Mouse (Mus musculus) frontal cortex, adult (tissue): ENCODE measurements at regions not wholly inside any gene's neighbourhood (a gene's known extent, or its start where the extent isn't known, plus 50 kb on each side); places are given as distances from the start of the nearest gene placed in this dataset.

Experiments
- ATAC-seq: cut with Nextera tagmentation; 2 replicates; pipeline ENCODE4 v1.9.2; 2017; ENCODE audit warnings: mild to moderate bottlenecking, moderate library complexity, mixed read lengths; ENCODE audit not compliant: low TSS enrichment

DNA sequence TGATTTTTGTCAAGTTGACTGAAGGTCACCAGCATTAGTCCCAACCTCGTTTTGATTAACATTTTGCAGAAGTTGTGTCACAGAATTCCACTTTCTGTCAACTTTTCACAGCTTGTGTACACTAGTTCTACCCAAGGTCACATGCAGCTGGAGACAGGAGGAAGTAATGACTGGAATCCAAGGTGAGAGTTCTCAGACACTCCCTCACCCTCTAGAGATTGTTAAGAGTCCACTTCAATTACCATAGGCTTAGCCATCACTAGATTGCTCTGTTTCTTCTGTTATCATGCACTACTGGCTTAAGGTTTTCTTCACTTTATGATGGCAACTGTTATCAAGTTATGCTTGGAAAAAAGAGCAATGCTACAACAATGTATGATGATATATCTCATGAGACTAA, 379.0 kb downstream of the Samd5 start:
- ATAC-seq: no peak

DNA sequence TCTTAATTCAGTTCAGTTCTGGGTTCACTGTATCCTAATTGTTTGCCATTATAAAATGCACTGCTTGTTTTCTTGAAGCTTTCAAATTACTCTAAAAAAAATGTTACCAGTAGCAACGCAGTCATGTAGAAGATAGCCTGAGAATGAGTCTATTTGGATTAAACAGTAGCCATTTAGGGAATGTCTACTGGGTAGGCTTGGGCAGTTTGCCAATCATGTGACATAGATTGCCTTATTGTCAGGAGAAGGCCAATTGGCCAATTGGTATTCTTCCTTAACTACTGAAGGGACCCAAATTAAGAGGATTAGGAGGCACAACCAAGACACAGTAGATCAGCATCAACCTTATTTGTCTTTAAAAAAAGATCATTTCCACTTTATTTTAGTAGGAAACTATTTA, 379.7 kb downstream of the Samd5 start:
- ATAC-seq: no peak

- ATAC-seq: peak; percentile 60; the same call in 1 of the 2 replicates
Observed at GRCm38 (mm10) chr10:9294620-9295019, 380.4 kb downstream of the Samd5 start.

DNA sequence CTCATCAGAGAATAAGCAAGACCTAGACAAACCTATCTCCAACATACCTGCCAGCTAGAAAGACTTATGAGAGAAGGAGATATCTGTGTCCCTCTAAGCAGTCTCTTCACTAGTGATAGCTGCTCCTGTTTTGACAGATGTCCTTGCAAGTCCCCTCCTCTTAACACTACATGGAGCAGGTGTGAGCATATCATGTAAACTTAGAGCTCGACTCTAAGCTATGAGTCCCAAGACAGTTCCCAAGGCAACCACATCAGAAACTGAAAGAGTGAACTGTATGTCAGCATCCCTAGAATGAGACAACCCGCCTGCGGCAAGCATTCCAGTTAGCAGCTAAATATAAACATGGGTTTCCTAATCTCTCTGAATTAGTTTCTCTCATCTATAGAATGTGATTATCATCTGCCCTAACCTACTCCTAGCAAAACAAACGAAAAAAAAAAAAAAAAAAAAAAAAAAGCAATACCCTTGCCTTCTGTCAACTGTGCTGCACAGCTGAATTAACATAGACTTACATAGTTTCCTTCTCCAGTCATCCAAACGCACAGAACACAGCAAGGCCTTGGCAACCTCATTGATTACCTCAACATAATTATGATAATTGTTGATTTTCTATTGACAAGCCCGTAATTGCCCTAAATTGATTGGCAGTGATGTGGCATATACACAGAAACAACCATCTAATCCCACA, 383.4 kb downstream of the Samd5 start:
- peak; percentile 89 for ATAC-seq

- no peak for ATAC-seq
Observed at GRCm38 (mm10) chr10:9272940-9273339, 387.1 kb upstream of the Sash1 start.

DNA sequence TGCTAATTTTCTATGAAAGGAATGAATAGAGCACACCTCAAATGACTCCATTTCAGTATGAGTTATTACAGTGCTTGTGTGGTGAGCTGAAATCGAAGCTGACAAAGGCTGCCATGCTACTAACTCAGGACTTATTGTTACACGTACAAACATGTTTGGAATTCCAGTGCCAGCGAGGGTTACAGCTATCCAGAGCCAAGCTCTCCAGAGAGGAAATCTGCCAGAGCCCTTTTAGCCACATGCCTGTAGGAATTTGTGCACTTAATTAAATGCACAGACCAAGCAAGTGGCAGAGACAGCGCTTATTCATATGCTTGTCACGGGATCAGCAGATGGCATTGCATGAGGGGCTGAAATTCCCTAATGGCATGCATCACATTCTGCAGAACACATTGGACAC, 386.4 kb upstream of the Sash1 start:
- ATAC-seq: peak; percentile 27; the same call in 1 of the 2 replicates

DNA sequence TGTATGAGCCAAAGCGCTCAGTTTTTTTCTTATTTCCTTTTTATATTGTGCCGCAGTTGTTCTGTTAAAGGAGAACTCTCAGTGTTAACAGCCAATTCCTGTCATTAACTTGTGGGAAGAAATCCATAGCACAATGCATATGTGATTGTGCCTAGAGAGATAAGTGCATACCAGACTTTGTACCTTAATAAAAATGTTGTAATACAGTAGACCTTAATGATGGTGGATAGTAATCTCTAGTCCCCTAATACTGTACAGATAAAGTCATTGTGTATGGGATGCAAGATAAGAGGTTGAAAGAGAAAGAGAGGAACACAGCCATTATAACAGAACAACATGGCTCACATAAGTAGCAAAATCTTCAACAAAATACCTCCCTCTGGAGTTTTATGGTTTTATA, 379.7 kb upstream of the Sash1 start:
- no peak for ATAC-seq

DNA sequence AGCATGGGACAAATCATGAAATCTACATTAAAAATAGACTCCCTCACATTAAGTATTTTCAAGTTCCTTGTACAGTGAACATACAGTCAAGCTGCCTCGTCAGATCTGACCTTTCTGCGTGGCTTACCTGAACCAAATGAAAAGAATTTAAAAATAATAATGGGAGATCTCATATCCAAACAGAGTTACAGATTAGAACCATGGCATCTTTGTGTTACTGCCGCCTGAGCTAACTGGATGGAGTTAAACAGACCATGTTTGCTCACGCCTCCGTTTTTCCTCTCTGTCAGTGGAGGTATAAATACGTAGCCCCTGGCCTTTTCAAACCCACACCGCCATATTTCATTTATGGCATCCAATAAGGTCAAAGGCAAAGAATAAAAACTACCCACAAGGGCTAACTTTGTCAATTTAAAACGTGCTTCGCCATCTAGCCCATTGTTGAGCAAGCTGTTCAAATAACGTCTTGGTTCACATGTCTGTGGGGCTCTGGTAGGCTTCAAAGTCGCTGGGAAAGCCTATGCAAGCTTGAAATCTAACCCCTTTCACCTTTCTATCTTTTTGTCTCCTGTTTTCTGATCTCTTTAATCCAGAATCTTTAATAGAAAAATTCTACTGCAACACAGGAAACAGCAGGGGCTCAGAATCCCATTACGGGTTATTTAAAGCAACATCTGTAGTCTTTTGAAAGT, 378.6 kb upstream of the Sash1 start:
- no peak for ATAC-seq

GRCm38 (mm10) chr10:9258705-9259104, 372.8 kb upstream of the Sash1 start:
- ATAC-seq: peak; percentile 91

DNA sequence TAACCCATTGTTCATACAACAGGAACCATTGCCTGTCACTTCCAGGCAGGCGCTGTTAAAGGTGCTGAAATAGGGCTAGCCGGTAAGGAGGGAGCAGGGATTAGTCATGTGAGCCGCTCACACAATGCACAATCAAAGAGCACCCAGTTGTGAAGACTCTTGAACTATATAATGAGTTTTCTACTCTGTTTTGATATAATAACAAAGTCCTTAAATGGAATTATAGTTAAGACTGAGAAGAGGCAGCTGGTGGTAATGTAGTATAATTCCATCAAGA, 367.0 kb upstream of the Sash1 start:
- no peak for ATAC-seq

GRCm38 (mm10) chr10:9252120-9252940, 366.5 kb upstream of the Sash1 start:
- no peak for ATAC-seq

- ATAC-seq: no peak
Observed at GRCm38 (mm10) chr10:9243281-9243618, 357.4 kb upstream of the Sash1 start.

DNA sequence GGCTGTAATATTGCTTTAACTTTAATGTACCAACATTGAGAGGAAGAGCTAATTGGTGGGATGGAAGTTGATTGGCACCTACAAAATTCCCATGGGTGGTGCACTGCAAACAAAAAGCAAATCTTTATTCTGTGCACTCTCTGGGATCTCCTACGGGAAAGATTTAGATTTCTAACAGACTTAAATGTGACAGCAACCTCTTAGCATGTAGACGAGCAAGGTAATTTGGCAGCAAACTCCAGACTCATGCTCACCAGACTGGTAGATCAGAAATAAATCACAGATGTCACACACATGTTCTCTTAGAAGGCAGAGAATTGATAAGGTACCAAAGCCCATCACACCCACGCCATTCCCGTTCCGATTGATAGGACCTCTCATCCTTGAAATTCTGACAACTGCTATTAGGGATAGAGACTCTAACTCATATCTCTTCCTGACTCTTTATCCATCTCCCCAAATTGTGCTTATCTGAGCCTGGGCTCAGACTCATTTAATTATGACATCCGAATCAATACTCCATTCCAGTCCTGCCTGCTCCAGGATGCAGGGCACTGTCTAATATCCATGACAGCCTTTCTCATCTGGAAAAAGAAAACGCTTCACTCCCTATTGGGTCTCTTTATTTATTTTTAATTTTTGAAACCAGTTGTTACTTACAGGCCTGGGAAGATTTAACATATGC, 356.9 kb upstream of the Sash1 start:
- ATAC-seq: no peak

DNA sequence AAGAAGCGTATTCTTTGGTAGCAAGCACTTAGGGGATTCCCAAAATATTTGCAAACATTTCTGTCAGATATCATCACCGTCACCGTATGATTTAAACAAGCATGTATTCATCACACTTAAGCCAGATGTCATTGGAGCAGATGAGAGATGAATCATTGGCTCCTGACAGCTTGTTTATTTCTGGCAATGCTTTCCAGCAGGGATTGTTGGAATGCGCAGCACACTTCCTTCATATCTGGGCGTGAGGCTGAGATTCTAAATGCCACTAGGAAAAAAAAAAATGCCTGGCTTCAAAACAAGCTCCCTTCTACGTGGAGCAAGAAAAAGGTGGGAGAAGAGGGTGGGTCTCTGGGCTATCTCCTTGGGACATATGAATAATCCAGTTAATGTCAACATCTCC, 354.1 kb upstream of the Sash1 start:
- ATAC-seq: peak; percentile 85

- ATAC-seq: peak; percentile 77
Observed at GRCm38 (mm10) chr10:9231751-9232150, 345.9 kb upstream of the Sash1 start.

DNA sequence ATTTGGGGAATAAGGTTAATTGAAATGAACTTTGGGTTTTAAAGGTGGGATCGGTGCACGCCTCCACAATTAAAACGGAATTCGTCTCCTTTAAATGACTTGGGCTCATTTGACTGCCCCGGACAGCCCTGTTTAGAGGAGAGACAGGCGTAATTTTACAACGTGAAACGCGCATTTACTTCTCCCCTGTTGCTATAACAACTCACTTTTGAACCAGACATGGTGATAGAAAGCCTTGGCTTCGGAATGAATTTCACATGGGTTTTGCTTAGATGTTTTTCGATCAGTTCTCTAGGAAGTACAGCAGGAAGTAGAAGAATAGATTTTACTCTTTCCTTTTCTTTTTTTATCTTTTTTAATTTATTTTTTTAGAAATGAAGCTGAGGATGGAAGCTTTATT, 343.2 kb upstream of the Sash1 start:
- peak; percentile 31; the same call in 1 of the 2 replicates for ATAC-seq

DNA sequence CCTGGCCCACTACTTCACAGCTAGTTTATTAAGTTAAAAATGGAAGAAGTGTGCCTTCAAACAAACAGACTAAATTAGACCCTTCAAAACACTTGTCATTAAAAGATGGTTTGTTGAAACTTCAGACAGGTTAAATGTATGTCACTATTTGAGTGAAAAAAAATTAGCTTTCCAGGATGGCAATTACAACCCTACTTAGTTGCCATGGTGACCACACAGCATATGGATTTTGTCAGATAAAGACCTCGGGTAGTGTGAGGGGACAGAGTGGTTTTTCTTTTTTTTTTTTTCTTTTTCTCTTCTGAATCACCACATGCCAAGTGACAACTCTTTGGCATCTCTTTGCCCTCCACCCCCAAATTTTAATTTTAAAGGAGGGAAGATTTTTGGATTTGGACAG, 341.5 kb upstream of the Sash1 start:
- ATAC-seq: no peak

GRCm38 (mm10) chr10:9210646-9211045, 324.8 kb upstream of the Sash1 start:
- ATAC-seq: peak; percentile 82

GRCm38 (mm10) chr10:9204096-9204495, 318.2 kb upstream of the Sash1 start:
- ATAC-seq: peak; percentile 94

GRCm38 (mm10) chr10:9203323-9203722, 317.5 kb upstream of the Sash1 start:
- peak; percentile 80 for ATAC-seq

DNA sequence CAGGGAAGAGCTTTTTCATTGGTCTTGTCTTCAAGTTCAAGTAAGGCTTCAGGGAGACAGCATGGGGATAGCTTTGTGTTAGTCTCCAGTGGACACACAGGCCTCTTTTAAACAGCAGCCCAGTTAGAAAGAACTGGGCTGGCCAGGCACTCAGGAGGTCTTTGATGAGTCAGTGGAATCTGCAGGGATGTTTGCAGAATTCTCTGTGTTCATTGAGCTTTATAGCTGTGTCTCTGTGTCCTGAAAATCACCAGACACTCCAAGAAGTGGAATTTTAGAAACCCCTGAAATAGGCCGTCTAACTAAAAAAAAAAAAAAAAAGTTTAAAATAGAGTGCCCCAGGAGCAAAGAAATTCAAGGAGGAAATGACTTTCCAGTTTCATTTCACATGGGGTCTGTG, 317.1 kb upstream of the Sash1 start:
- peak; percentile 75 for ATAC-seq

DNA sequence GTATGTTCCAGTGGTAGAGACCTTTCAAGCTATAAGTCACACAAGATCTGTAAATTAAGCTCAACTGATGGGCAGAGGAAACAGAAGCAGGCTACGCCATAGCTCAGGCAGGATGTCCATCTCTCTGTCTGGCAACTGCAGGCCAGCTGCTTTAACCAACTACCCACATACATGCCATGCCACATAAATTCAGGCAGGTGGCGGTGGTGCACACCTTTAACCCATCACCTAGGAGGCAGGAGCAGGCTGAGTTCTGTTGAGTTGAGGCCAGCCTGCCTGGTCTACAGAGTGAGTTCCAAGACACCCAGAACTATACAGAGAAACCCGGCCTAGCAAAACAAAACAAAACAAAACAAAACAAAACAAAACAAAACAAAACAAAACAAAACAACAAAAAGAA, 289.1 kb upstream of the Sash1 start:
- no peak for ATAC-seq
